Mouse (Mus musculus): ENCODE measurements at regions not wholly inside any gene's neighbourhood (a gene's known extent, or its start where the extent isn't known, plus 50 kb on each side); places are given as distances from the start of the nearest gene placed in this dataset.

DNA sequence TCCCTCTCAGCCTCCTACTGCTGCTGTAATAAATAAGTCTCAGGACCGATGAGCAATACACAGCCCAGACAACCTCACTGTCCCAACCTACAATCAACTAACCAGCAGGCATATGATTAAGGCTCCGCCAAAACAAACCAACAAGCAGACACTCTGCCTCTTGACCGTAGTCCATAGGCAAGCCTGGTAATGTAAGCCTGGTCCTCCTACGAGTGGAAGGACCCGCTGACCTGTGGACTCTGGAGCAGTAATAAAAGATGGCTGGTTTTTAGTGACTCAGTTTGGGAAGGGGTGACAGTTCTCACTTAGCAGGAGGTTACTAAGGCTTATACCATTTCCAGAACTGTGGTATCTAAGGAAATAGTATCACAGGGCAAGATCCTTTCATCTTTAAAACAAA is 53.4 kb downstream of the Gm47996 start:
- DNase-seq (ENCODE audit: low spot score), result no peak

- DNase-seq (ENCODE audit: low spot score), result no peak
Measured at GRCm38 (mm10) chr1:151263830-151264229, 53.9 kb downstream of the Gm47996 start.

DNA sequence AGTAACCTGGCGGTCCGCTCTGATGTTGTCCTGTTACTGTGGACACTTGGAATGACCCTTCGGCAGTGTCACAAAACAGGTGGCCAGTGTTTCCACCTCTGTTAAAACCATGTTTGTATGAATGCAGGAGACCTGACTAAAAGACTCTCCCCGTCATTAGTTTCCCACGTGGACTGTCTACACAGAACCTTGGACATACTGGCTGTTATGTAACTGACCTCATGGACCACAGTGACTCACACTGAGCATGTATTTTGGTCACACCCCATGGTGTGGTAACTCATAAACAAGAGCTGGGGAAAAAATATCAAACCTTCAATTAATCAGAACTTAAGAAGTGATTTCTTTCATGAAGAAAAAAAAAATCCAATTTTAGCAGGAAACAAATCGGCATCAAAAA is 54.9 kb downstream of the Gm47996 start:
- DNase-seq (ENCODE audit: low spot score), result no peak

DNA sequence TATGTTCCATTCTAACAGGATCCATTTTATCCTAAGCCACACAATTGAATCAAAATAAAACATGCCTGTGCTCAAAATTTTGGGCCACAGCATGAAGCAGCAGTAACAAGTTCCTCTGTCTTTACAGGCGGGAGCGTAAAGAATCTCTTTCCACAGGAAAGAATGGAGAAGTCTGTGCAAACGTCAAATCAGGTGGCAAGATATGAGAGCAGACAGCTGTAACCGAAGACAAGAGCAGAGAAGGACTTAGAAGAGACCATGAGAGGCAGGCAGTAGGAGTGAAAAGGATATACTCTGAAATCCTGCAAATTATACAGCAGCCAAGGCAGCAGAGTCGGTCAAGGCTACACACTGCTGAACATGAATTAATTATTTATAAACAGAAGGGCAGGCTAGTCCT is 55.7 kb downstream of the Gm47996 start:
- no peak for DNase-seq (ENCODE audit: low spot score)

DNA sequence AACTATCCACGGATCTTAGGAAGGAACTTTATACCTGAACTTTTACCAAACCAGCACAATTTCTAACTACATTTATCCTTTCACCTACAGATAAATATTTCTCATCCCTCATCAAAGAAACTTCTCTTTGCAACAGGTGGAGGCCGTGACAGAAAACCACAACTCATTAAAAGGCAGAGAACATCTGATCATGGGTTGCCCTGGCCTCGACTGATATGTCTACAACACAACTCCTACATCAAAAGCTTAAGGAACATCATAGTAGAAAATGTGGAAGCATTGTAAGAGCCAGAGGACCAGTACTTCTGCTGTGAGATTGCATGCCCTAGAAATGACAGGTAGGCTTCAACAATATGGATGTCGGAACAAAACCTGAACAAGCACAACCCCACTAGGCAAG is 56.8 kb downstream of the Gm47996 start:
- DNase-seq (ENCODE audit: low spot score), result no peak

GRCm38 (mm10) chr1:151270691-151271090 is 60.8 kb downstream of the Gm47996 start:
- no peak for DNase-seq (ENCODE audit: low spot score)

- no peak for DNase-seq (ENCODE audit: low spot score)
Measured at GRCm38 (mm10) chr1:151274306-151274705, 64.4 kb downstream of the Gm47996 start.

DNA sequence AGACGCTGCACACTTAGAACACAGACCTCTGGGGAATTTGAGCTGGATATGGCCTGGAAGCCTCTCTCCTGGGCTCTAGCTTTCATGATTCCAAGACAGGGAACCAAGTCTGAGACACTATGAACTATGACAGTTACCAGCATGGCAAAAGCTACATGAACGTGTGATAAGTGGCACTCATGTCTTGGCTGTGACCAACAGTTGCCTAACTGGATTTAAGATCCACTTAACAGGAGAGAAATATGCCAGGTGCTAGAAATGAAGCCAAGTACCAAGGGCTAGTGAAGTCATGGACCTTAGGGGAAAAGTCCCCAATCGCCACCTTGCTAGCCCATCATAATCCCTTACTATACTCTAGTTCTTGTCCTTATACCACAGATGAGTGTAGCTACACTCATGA is 65.7 kb downstream of the Gm47996 start:
- DNase-seq (ENCODE audit: low spot score), result no peak

DNA sequence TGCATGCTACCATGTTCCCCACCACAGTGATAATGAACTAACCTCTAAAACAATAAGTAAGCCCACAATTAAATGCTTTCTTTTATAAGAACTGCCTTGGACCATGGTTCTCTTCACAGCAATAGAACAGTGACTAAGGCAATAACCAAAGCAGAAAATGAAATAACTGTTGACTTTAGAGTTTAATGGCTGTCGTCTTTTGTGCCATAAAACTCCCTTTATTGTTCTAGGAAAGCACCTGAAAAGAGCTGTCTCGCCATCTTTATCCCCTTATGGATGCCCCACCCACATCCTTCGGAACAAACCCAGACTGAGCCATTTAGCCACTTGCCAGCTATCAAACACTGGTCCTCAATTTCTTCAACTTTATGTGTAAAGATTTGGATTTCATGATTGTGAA is 64.3 kb upstream of the Ivns1abp start:
- DNase-seq (ENCODE audit: low spot score), result no peak

- peak; percentile 21 for DNase-seq (ENCODE audit: low spot score)
Measured at GRCm38 (mm10) chr1:151285045-151285444, 59.2 kb upstream of the Ivns1abp start.

DNA sequence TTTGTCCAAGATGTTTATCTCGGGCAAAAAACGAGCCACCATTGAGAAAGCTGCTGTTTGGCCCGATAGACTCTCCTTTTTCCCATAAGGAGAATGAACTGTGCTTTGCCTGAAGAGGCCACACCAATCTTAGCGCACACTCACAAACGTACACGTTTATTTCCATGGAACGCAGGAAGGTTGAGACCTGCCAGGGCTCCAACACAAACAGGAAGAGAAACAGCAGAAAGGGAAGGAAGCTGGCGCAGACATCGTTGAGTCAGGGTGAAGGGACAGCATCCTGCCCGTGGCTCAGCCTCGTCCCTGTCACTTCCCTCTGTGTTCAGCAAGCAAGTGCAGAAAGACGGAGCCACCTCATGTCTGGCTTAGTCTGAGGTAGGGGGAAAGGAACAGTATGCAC is 56.8 kb upstream of the Ivns1abp start:
- peak; percentile 55 for DNase-seq (ENCODE audit: low spot score)

DNA sequence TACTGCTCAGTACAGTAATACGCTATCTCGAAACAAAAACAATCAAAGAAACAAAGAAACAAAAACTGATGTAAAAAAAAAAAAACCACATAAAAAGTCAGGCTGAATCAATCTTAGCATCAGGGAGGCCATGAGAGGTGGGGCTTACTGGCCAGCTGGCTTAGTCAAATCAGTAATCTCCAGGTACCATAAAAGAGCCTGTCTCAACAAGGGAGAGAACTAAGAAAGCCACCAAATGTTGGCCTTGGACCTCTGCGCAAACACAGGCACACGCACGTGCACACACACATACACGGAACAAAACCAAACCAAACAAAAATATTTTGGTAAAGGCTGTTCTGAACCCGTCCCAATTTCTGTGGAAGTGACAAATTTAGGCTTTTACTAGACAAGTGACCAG is 55.2 kb upstream of the Ivns1abp start:
- DNase-seq (ENCODE audit: low spot score), result no peak

DNA sequence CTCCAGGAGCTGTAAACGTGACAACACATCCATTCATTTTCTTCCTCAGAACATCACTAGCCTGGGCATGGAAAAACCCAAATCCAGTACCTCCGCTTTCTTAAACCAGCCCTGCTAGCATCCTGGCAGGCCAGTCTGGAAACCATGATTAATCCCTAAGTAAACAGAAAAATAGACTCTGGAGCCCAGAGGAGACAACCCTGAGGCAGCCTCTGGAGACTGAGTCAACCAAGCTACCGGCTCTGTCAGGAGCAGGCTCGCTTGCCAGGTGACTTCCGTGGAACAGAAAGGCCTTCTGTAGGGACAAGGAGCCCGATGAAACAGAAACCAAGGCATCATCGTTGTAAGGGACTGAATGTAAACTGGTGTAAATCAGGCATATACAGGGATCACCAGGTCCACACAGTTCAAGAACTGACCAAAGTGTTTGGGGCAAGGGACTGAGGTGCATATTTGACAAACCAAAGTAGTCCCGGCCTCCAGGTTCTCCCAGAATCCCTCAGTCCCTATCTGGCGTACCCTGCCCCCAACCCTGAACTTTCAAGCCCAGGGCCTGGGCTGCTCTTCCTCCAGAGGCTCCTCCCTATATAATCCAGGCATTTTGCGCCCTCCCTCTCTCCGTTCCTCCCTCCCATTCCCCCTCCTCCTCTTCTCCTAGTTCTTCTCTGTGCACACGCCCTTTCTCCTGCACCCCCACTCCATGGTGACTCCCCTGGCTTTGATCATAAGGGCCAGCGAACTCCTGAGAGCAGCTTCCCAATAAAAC is 54.6 kb upstream of the Ivns1abp start:
- no peak for DNase-seq (ENCODE audit: low spot score)

DNA sequence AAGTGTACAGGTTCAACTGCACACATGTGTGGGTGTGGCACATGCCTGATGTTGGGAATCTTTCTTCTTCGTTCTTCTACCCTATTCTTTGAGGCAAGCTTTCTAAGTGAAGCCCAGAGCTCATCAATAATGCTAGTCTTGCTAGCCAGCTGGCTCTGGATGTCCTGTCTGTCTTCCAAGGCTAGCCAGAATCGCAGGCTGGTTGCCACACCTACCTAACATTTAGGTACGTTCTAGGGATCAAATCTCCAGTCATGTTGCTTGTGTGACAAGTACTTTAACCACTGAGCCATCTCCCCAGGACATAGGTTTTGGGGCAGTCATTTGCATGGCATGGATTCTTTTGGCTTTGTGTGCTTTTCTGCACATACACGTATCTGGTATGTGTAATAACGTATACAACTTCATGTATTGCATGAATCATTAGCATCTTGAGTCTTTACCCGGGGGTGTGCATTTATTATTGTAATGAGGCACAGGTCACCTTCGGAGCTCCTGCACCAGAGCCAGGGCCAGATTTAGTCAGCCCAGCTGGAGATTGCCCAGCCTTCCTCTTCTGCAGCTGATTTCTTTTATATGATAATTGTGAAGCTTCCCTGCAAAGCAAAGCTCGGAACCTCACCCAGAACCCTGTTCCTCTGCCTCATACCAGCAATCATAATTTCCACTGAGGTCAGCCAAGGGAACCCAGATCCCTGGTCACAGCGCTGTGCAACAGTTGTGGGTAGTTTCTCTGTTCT is 50.8 kb upstream of the Ivns1abp start:
- DNase-seq (ENCODE audit: low spot score), result no peak
